Mouse (Mus musculus): ENCODE measurements around the gene Trim42. TPM values are rescaled to one million over a fixed set of nuclear protein-coding genes. Genes with fewer than 3 reads are reported as not detected.
A peak's percentile ranks its signal among the peaks of the same experiment; 100 is the strongest.

Trim42 gene
- polyA plus RNA-seq, 1 experiment from 2014 or later: not detected

- Histone ChIP-seq H3K27ac (replicated peaks) (no peak overlapping the region), H3K36me3 (ENCODE audit: control insufficient read depth, insufficient read depth, low read length) (no peaks in the 10 kb centered on the region), H3K4me3 (ENCODE audit: low read depth, low read length) (no peak overlapping the region), H3K9ac (ENCODE audit: low read length) (no peak overlapping the region), H3K9me3 (ENCODE audit: control insufficient read depth, low read length) (no peaks in the 10 kb centered on the region), H3K27me3 (ENCODE audit: control insufficient read depth, insufficient read depth, low read length) (no peaks in the 10 kb centered on the region), H3K4me1 (replicated peaks; ENCODE audit: control insufficient read depth, insufficient read depth) (no peaks in the 10 kb centered on the region), H3K4me2 (replicated peaks; ENCODE audit: low read depth) (no peak overlapping the region)
- DNase-seq (ENCODE audit: low spot score): no peak
- ATAC-seq (ENCODE audit: low FRiP score, low TSS enrichment): 0 out of 2 replicates have a peak, but pooled peaks have one; percentile 12
- 37% methylated on average over 6 of the region's 6 CpGs for WGBS
- TF ChIP-seq EP300 (optimal IDR thresholded peaks at IDR 0.05): no peak
- no peak for TF ChIP-seq CTCF (IDR thresholded peaks at IDR 0.05; ENCODE audit: low read depth)
Observed at GRCm38 (mm10) chr9:97307705-97308485, 61.9 kb downstream of the Trim42 start.

All from stomach, postnatal 0 days (tissue).